Mouse (Mus musculus): ENCODE measurements around the gene Rtn4ip1.
A peak's percentile ranks its signal among the peaks of the same experiment; 100 is the strongest.
"Not testable (repeated sequence)": the region's sequence is repeated elsewhere in the genome, so short reads cannot be mapped to it uniquely, and the experiment has no call there.

Rtn4ip1 gene

DNA sequence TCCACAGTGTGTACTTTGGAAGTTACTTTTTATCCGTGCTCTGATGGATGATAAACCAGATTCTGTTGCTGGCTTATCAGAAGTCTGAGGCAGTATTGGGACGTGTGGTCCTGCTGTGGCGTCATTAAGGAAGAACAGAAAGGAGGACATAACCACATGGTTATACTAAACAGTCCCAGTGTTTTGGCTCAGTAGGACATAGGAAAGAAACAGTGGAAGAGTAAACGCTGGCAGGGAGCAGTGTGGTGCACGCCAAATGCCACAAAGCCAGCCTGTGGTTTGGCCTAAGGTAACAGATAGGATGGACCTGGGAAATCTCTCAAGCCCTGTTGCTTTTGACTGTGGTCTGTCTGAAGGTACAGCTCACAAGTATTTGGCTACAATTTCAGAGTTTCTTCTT, 27.0 kb downstream of the Rtn4ip1 start:
- no peak for DNase-seq (ENCODE audit: low read depth)

- no peak for DNase-seq (ENCODE audit: low read depth)
These were observed 37.6 kb downstream of the Rtn4ip1 start for GRCm38 (mm10) chr10:43939136-43939662.

DNA sequence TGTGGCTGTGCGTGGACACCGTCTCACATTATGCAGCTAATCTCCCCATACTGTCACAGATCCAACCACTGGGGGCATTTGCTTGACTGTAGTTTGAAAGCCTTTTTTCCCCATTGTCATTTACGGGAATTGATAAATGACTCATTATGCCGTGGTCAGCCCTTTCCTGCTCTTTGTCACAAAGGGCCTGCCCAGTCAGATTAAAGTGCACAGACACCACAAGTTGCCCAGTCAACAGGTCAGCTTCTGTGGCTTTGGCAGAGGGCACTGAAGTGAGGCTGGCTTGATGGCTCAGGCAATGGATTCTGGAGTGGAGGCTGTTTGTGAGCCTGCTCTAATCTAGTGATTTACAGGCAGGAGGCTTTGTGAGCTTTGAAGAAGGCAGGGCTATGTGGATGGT, 42.1 kb downstream of the Rtn4ip1 start:
- no peak for DNase-seq (ENCODE audit: low read depth)

DNA sequence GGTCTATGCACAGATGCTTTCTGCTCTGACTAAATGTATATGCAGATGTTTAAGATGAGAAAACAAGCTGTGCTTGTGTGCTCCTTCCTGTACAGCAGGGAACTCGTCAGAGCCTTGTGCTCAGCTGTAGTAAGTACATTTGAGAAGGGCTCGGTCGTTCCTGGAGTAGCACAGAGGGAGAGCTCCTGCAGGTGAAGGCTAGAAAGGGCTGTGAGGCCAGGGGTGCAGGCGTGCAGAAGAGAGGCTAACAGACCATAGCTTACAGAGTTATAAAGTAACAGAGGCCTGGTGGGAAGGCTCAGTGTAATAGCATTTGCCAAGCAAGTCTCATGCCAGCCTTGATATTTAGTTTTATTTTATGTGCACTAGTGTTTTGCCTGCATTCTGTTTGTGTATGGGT, 43.8 kb downstream of the Rtn4ip1 start:
- no peak for DNase-seq (ENCODE audit: low read depth)

GRCm38 (mm10) chr10:43953942-43954341, 52.3 kb downstream of the Rtn4ip1 start:
- DNase-seq (ENCODE audit: low read depth) = peak; percentile 55

DNA sequence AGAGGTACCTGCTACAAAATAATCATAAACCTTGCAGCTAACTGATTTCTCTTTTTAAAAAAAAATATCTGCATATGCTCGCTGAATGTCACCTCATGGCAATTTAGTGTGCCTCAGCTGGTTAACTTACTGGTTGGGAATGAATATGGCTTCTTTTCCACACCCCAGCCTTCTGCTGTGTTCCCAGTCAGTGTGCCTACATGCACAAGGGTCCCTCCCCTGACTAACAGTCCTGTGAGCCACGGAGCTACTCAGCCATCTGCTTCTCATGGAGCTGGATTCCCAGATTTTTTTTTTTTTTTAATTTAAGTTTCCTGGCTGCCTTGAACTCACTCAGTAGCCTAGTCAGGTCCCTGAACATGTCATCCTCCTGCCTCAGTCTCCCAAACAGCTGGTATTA, 63.3 kb downstream of the Rtn4ip1 start:
- no peak for DNase-seq (ENCODE audit: low read depth)

DNA sequence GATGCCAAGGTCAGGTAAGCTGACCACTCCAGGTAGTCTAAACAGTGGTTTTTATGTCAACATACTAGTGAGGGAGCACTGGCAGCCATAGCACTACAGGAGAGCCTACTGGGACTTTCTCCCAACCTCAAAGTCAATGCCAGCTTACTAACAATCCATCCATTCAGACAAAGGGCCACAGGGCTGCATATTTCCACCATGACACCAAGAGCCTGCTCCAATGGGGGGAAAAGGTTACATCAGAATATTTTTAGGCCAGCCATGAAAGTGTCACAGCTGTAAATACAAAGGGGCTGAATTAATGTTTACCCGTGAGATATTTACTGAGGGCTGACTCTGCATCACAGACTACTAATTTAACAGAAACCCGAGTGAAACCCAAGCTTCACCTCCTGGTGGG, 71.6 kb downstream of the Rtn4ip1 start:
- DNase-seq (ENCODE audit: low read depth) = no peak

DNA sequence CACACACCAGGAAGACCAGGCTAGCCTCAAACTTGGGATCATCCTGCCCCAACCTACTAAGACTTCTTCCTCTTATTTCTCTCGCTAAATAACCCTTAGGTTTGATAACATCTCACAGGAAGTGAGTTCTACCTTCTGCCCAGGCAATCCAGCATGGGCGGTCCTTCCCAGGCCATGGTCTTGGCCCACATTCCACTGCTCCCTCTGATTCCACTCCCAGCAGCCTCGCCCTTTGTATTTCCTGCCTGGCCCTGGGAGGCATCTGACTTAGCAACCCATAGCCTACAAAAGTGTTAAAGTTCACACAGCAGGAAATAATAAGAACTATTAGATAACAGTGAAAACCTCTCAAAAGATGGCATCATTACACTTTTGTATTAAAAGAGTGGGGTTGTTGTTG, 75.7 kb downstream of the Rtn4ip1 start:
- no peak for DNase-seq (ENCODE audit: low read depth)

DNA sequence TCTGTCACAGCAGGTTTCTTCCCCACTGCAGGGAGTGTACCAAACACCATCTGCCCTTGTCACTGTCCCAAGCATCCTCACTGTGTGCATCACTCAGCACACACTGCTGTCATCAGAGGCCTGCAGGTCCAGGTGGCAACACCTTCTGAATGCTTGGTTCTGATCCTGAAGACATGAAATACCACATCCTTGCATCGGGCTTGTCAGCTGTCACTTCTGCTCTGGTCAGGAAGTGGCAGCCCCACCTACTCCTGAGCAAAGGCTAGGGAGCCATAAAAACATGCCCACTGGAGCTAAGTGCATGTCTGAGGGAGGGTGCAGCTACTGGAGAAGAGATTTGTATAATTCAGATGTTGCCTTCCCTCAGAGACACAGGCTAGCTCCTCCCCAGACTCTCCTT, 78.5 kb downstream of the Rtn4ip1 start:
- DNase-seq (ENCODE audit: low read depth) = no peak

GRCm38 (mm10) chr10:43980742-43981141, 79.1 kb downstream of the Rtn4ip1 start:
- not testable (repeated sequence) for DNase-seq (ENCODE audit: low read depth)

- DNase-seq (ENCODE audit: low read depth) = no peak
These were observed 80.9 kb downstream of the Rtn4ip1 start for GRCm38 (mm10) chr10:43982470-43982869.

GRCm38 (mm10) chr10:43983241-43983640, 81.6 kb downstream of the Rtn4ip1 start:
- no peak for DNase-seq (ENCODE audit: low read depth)

GRCm38 (mm10) chr10:43983866-43984265, 82.3 kb downstream of the Rtn4ip1 start:
- no peak for DNase-seq (ENCODE audit: low read depth)

GRCm38 (mm10) chr10:43991268-43991667, 89.7 kb downstream of the Rtn4ip1 start:
- DNase-seq (ENCODE audit: low read depth) = no peak

GRCm38 (mm10) chr10:43992506-43992905, 90.9 kb downstream of the Rtn4ip1 start:
- no peak for DNase-seq (ENCODE audit: low read depth)

DNA sequence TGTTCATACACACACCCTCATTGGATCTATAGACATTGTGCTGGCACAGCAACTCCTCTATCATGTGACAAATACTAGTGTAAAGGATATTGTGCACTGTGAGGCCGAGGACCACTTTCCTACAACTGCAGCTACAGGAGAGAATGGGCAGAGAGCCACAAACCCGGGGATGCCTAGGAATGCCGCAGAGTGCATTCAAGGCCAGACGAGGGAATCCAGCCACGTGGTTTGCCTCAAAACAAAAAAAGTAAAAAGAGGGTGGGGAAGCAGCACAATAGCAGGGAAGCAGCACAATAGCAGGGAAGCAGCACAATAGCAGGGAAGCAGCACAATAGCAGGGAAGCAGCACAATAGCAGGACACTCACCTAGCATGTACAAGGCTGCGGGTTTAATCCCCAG, 91.6 kb downstream of the Rtn4ip1 start:
- DNase-seq (ENCODE audit: low read depth) = no peak

- no peak for DNase-seq (ENCODE audit: low read depth)
These were observed 94.4 kb downstream of the Rtn4ip1 start for GRCm38 (mm10) chr10:43995858-43996650.

- DNase-seq (ENCODE audit: low read depth) = no peak
These were observed 95.7 kb downstream of the Rtn4ip1 start for GRCm38 (mm10) chr10:43997276-43997675.

DNA sequence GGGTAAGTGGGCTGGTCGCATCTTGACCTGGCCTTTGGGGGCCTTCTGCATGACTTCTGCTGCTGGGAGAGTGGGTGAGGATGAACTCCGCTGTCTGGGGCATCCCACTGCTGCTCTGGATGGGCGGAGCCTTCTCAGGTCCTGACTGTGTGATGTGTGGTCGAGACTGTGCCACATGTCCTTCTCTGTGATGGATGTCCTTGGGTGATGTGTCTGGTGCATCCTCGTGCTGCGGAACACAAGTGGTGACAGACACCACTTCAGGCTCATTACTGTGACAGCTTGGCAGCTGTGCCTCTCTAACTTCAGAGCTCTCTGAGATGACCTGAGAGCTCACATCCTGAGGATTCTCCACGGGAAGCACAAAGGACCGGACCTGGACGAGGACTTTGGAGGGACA, 96.4 kb downstream of the Rtn4ip1 start:
- DNase-seq (ENCODE audit: low read depth) = no peak

DNA sequence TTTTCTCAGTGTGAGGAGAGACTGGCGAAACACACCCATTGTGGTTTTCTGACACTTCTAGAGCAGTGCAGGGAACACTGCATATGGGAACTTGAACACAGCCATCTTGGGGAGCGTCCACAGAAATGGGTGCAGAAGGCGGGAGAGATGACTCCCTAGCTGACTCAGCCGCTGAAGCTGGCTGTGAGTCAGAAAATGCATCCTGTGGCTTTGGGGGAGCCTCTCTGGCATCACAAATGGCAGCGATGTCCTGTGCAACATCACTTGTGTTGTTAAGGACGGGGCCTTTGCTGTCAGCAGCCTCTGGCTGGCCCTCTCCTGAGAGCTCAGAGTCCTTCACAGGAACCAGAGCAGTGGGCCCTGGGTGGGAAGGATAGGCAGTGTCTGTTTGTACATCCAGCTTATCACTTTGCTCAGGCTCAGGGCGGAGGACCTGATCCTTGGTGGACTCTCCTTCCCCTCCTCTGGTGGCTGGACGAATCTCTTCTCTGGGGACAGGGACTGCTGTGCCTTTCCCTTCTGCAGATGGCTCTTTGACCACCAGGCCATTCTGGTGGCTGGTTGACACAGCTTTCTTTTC, 97.0 kb downstream of the Rtn4ip1 start:
- no peak for DNase-seq (ENCODE audit: low read depth)

- DNase-seq (ENCODE audit: low read depth) = no peak
These were observed 98.7 kb downstream of the Rtn4ip1 start for GRCm38 (mm10) chr10:44000156-44000865.

GRCm38 (mm10) chr10:44002004-44002940, 100.7 kb downstream of the Rtn4ip1 start:
- DNase-seq (ENCODE audit: low read depth) = no peak
